Mouse (Mus musculus): ENCODE measurements around the gene Hsd17b7.

GRCm38 (mm10) chr1:169919211-169919610, 49.8 kb downstream of the Hsd17b7 start:
- TF ChIP-seq USF1 (IDR thresholded peaks at IDR 0.05; ENCODE audit: low read depth) (no peak), POLR2A (IDR thresholded peaks at IDR 0.05; ENCODE audit: insufficient read length, low read depth) (no peak), MYOG (IDR thresholded peaks at IDR 0.05; ENCODE audit: control insufficient read depth in 1 of 3, insufficient read depth in 1 of 3, insufficient read length in 2 of 3, low read depth in 2 of 3) (no peak), TCF12 (IDR thresholded peaks at IDR 0.05; ENCODE audit: insufficient read depth, poor library complexity, severe bottlenecking) (no peak)
